Mouse (Mus musculus): Measurements from ENCODE around the gene Fam149b. TPM values are rescaled to one million over a fixed set of nuclear protein-coding genes. Genes with fewer than 3 reads are reported as not detected.

The Fam149b gene
- polyA plus RNA-seq, 1 experiment from 2014 or later: 28.6 TPM

Other genes with a start within 250 kb of the Fam149b start
- gene Saysd1, start 209.6 kb upstream of the Fam149b start, polyA plus RNA-seq (2015; fragmentation: Nextera tagmentation; extraction: Ambion mirVana): 11.8 and 13.1 TPM in 2 replicates
- gene Kcnk5, start 166.4 kb upstream of the Fam149b start, polyA plus RNA-seq (2015; fragmentation: Nextera tagmentation; extraction: Ambion mirVana): 7.6 and 7.9 TPM in 2 replicates
- 15.5 and 22.6 TPM in 2 replicates for gene Kcnk16, start 79.0 kb upstream of the Fam149b start, polyA plus RNA-seq (2015; fragmentation: Nextera tagmentation; extraction: Ambion mirVana)
- 17.8 and 20.3 TPM in 2 replicates for gene Nudt13, start 53.5 kb upstream of the Fam149b start, polyA plus RNA-seq (2015; fragmentation: Nextera tagmentation; extraction: Ambion mirVana)
- gene Ecd, start within 50 bp of the Fam149b start, polyA plus RNA-seq (2015; fragmentation: Nextera tagmentation; extraction: Ambion mirVana): 46.9 and 47.6 TPM in 2 replicates
- gene Dnajc9, start 40.7 kb downstream of the Fam149b start, polyA plus RNA-seq (2015; fragmentation: Nextera tagmentation; extraction: Ambion mirVana): 143 and 149 TPM in 2 replicates
- gene Mrps16, start 45.5 kb downstream of the Fam149b start, polyA plus RNA-seq (2015; fragmentation: Nextera tagmentation; extraction: Ambion mirVana): 85.2 and 90.9 TPM in 2 replicates
- 0.27 and 0.63 TPM in 2 replicates for gene Cfap70, start 104.1 kb downstream of the Fam149b start, polyA plus RNA-seq (2015; fragmentation: Nextera tagmentation; extraction: Ambion mirVana)
- gene Anxa7, start 132.0 kb downstream of the Fam149b start, polyA plus RNA-seq (2015; fragmentation: Nextera tagmentation; extraction: Ambion mirVana): 58.4 and 59.9 TPM in 2 replicates
- gene Mss51, start 148.7 kb downstream of the Fam149b start, polyA plus RNA-seq (2015; fragmentation: Nextera tagmentation; extraction: Ambion mirVana): 0.64 and 0.92 TPM in 2 replicates
- 39.9 and 42.4 TPM in 2 replicates for gene Ppp3cb, start 198.4 kb downstream of the Fam149b start, polyA plus RNA-seq (2015; fragmentation: Nextera tagmentation; extraction: Ambion mirVana)